Mouse (Mus musculus) hindbrain, embryonic 10.5 days (tissue): Measurements from ENCODE around the gene Cmtm3. TPM values are rescaled to one million over a fixed set of nuclear protein-coding genes. Genes with fewer than 3 reads are reported as not detected.

Experiments
- DNase-seq: peaks from one replicate; pipeline ENCODE4 v3.0.0-alpha.2; 2017; ENCODE audit warnings: low spot score
- H3K27ac ChIP-seq: fragments of 300-500 bp; sonication (generic); 2 replicates; pipeline ENCODE4 v1.5.1; 2016; ENCODE audit warnings: mild to moderate bottlenecking, moderate library complexity
- H3K27me3 ChIP-seq: fragments of 300-500 bp; sonication (generic); 2 replicates; pipeline ENCODE4 v1.6.1; 2016; ENCODE audit warnings: mild to moderate bottlenecking; ENCODE audit not compliant: poor library complexity, insufficient read depth, severe bottlenecking
- H3K36me3 ChIP-seq: fragments of 300-500 bp; sonication (generic); 2 replicates; pipeline ENCODE4 v1.6.1; 2016; ENCODE audit warnings: mild to moderate bottlenecking, moderate library complexity
- H3K4me1 ChIP-seq: fragments of 300-500 bp; sonication (generic); replicated peaks from 2 replicates; pipeline ENCODE4 v1.6.1; 2016; ENCODE audit warnings: mild to moderate bottlenecking
- H3K4me3 ChIP-seq: fragments of 300-500 bp; sonication (generic); 2 replicates; pipeline ENCODE4 v1.5.1; 2016; ENCODE audit warnings: mild to moderate bottlenecking, moderate library complexity
- H3K9me3 ChIP-seq: fragments of 300-500 bp; sonication (generic); 2 replicates; pipeline ENCODE4 v1.6.1; 2016; ENCODE audit warnings: mild to moderate bottlenecking, moderate library complexity
- WGBS: fragments of 180-500 bp; shearing (Covaris S2); methylation state at CpG from one replicate; pipeline ENCODE4 v1.1.7; 2016; 5-methylcytosine and 5-hydroxymethylcytosine counted together
- polyA plus RNA-seq: library from polyadenylated mRNA; unstranded; fragments of >200 nt; fragmentation: Nextera tagmentation; extraction: Ambion mirVana; gene quantifications from 2 replicates; pipeline ENCODE4 v1.2.1, GENCODE M21; 2016

Cmtm3 gene
- polyA plus RNA-seq, 1 experiment from 2014 or later, result 83.1 TPM

DNA sequence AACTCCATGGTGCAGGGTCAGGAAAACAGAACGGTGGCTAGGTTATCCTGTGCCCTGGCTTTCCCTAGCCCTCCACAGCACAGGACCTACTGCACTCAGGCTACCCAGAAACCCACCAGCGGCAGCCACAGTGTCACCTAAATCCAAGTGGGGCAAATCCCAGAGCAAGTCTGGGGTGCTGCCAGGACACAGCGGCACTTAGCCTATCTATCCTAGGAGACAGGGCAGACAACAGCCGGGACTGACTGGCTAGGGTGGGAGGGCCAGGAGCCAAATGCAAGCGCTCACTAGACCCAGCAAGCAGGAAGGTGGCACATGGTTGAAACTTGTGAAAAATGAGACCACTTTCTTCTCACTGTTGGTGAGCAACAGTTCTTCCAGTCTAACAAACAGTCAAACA, 9.8 kb downstream of the Cmtm3 start:
- no peaks in the 10 kb centered on the region for H3K9me3 ChIP-seq
- 91% methylated on average over 5 of the region's 5 CpGs for WGBS
- DNase-seq, result no peak

DNA sequence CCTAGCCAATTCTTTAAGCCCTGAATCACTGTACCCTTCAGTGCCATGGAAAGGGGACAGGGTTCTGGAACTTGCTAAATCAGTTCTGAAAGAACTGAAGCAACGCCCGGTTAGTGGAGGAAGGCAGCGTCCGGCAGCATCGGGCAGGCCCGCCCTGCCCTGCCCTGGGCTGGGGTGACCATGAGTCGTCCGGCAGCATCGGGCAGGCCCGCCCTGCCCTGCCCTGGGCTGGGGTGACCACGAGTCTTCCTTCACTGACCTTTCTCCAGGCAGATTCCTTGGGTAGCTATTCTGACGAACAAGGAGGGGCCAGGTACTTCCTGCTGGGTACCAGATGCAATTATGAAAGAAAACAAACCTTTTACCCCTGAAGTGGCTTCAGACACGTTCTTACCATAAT, 10.8 kb downstream of the Cmtm3 start:
- WGBS, result 80% methylated on average over 13 of the region's 13 CpGs
- Histone ChIP-seq H3K27ac (no peak overlapping the region), H3K9me3 (no peaks in the 10 kb centered on the region), H3K36me3 (peaks cover 49% of the 10 kb centered on the region), H3K4me3 (no peak overlapping the region), H3K4me1 (peaks cover 8% of the 10 kb centered on the region; the same call in 1 of the 2 replicates), H3K27me3 (no peaks in the 10 kb centered on the region)
- no peak for DNase-seq

More for the DNA sequence above, 9.8 kb downstream of the Cmtm3 start:
- Histone ChIP-seq H3K36me3 (peaks cover 46% of the 10 kb centered on the region), H3K4me3 (no peak overlapping the region), H3K27me3 (no peaks in the 10 kb centered on the region), H3K4me1 (peaks cover 12% of the 10 kb centered on the region; the same call in 1 of the 2 replicates), H3K27ac (no peak overlapping the region)

DNA sequence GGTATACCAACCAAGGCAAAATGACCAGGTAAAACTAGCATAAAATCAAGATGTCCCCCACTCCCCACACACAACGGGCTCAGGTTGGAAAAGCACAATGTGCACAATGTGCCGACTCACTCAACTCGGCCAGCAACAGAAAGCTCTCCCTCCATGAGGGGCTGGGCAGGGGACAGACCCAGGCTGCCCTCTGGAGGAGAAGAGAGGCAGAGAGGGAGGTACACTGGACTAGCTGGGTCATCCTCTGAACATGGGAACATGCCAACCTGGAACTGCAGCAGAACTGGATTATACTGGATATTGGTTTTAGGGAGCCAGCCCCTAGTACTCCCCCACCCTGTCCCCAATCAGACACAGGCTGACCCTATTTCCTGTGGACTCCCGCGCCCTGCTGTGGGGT, 14.0 kb downstream of the Cmtm3 start:
- peaks cover 42% of the 10 kb centered on the region for H3K36me3 ChIP-seq
- no peaks in the 10 kb centered on the region for H3K27me3 ChIP-seq
- no peak overlapping the region for H3K27ac ChIP-seq
- no peaks in the 10 kb centered on the region for H3K9me3 ChIP-seq
- H3K4me3 ChIP-seq, result no peak overlapping the region
- DNase-seq, result no peak
- 66% methylated on average over 5 of the region's 5 CpGs for WGBS
- no peaks in the 10 kb centered on the region for H3K4me1 ChIP-seq

DNA sequence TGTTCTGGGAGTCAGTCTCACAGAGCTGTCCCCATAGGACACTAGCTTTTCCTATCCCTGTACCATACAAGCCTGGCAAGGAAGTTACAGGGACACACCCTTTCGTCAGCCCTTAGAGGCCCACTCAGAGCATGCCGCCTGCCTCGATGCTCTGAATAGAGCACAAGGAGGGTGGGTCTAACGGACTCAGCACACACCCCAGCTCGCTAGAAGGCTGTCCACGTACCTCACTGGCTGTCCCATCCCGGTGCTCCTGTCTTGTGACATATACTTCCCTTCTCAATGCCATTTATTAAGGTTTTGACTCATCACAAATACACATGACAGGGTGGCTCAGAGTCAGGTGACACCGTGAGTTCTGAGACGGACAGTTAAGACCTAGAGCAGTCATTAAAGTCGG, 15.3 kb downstream of the Cmtm3 start:
- Histone ChIP-seq H3K4me1 (peaks cover 2% of the 10 kb centered on the region), H3K27ac (no peak overlapping the region), H3K9me3 (no peaks in the 10 kb centered on the region), H3K27me3 (no peaks in the 10 kb centered on the region), H3K36me3 (peaks cover 40% of the 10 kb centered on the region), H3K4me3 (no peak overlapping the region)
- DNase-seq, result no peak
- 95% methylated on average over 10 of the region's 10 CpGs for WGBS

DNA sequence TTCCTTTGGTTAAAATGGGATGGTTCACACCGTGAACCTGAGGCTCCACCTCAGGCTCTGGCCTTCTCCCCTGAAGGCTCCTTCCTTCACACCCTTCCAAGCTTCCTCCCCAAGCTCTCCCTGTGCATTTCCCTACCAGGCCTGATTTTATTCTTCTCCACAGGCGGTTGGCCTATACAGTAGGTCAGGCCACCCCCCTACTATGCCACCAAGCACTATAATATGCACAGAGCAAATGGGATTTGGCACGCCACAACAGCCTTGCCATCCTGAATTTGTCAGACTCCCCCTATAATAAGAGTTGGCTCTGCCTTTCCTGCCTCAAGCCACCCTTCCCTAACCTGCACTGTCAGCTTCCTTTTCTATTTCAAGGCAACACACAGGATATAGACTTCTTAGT, 19.4 kb downstream of the Cmtm3 start:
- Histone ChIP-seq H3K9me3 (no peaks in the 10 kb centered on the region), H3K27ac (no peak overlapping the region), H3K4me1 (peaks cover 11% of the 10 kb centered on the region), H3K36me3 (peaks cover 33% of the 10 kb centered on the region), H3K27me3 (no peaks in the 10 kb centered on the region), H3K4me3 (no peak overlapping the region)
- 84% methylated on average over 3 of the region's 3 CpGs for WGBS
- no peak for DNase-seq

DNA sequence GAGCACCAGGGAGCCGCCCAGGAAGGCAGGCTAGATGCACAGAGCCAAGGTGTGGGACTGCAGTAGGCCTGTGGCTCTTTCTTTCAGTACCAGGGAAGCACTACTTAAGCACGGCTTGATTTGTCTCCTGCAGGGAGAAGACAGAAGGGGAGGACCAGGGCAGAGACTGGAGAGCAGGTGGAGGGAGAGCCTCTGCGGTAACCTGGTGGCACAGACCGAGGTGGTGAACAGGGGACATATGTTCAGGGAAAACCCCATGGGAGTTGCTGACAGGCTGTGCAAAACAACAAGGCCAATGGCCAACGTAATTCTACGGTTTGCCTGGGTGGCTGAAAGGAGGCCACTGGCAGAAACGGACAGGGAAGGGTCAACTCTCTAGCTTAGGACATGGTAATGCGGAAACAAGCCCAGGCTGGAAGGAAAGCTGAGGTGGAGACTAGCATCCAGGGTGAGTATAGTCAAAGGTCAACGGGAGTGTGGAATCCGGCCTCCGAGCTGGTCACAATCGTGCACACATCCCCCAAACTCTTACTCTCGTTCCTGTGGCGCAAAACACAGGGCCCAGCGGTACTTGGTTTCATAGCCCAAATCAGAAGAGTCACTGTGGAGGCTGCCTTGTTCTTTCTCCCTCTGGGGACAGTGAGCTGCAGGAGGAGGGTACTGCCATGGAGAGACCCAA, 20.7 kb downstream of the Cmtm3 start:
- WGBS, result 64% methylated on average over 15 of the region's 15 CpGs
- no peak overlapping the region for H3K4me3 ChIP-seq

DNA sequence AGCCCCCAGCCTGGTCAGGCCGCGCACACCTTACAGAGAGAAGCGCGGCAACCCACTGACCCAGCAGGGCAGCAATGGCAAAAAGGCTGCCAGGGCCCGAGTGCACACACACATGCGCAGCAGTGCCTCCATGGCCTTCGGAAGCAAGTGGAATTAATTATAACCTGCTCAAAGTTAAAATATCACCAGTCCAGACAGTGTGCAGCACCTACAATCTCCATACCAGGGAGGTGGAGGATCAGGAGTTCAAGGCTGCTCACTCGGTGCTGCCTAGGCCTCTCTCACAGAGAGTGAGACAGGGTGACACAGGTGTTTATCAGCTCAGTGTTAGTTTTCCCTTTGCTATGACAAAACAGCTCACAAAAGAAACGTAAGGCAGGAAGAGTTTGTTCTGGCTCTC, 26.5 kb downstream of the Cmtm3 start:
- DNase-seq, result no peak
- no peaks in the 10 kb centered on the region for H3K27me3 ChIP-seq
- H3K4me3 ChIP-seq, result no peak overlapping the region
- H3K36me3 ChIP-seq, result peaks cover 3% of the 10 kb centered on the region; the same call in 1 of the 2 replicates
- WGBS, result 89% methylated on average over 9 of the region's 9 CpGs
- peaks cover 17% of the 10 kb centered on the region for H3K4me1 ChIP-seq
- no peaks in the 10 kb centered on the region for H3K9me3 ChIP-seq
- H3K27ac ChIP-seq, result no peak overlapping the region

More for the DNA sequence above, 20.7 kb downstream of the Cmtm3 start:
- H3K36me3 ChIP-seq, result peaks cover 24% of the 10 kb centered on the region
- H3K27ac ChIP-seq, result peak overlapping the region; percentile 53
- H3K27me3 ChIP-seq, result no peaks in the 10 kb centered on the region
- H3K4me1 ChIP-seq, result peaks cover 11% of the 10 kb centered on the region
- H3K9me3 ChIP-seq, result no peaks in the 10 kb centered on the region
- no peak for DNase-seq

DNA sequence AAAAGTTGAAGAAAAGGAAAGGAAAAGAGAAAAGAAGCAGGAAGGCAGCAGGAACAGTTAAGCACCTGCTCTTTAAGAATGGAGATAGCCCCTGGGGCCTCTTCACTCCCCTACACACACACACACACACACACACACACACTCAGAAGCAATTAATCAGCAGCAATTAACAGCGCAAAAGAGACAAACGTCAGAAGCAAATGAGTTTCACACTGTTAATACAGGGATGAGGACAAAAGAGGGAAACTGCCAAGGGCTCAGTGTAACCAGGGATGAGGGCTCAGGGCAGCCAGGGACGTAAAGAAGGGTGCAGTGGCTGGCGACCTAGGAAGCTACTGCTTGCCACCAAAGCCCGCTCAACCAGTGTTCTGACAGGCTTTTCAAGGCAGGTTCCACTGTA, 28.2 kb downstream of the Cmtm3 start:
- no peaks in the 10 kb centered on the region for H3K27me3 ChIP-seq
- peaks cover 26% of the 10 kb centered on the region for H3K4me1 ChIP-seq
- no peaks in the 10 kb centered on the region for H3K9me3 ChIP-seq
- no peak overlapping the region for H3K4me3 ChIP-seq
- H3K27ac ChIP-seq, result no peak overlapping the region
- WGBS, result 52% methylated on average over 5 of the region's 5 CpGs
- no peak for DNase-seq
- no peaks in the 10 kb centered on the region for H3K36me3 ChIP-seq

DNA sequence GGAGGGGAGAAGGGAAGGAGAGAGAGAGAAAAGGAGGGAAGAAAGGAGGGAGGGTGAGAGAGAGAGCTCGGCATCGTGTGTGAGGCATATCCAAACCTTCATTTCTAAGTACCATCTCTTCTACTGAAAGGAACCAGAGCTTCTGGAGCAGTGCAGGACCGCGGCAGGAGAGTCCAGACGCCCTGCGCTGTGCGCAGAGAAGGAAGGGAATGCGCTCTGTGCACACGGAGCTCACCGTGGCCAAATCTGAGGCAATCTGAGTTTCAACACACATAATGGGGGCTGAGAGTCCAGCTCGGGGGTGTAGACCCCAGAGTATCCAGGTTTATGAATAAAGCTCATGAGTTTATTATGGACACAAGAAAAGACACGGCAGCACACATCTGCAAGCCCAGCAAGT, 30.4 kb downstream of the Cmtm3 start:
- no peak for DNase-seq
- Histone ChIP-seq H3K4me1 (peaks cover 35% of the 10 kb centered on the region), H3K4me3 (no peak overlapping the region), H3K27ac (no peak overlapping the region; the same call in 1 of the 2 replicates), H3K9me3 (no peaks in the 10 kb centered on the region), H3K36me3 (no peaks in the 10 kb centered on the region), H3K27me3 (no peaks in the 10 kb centered on the region)
- WGBS, result 86% methylated on average over 12 of the region's 12 CpGs

DNA sequence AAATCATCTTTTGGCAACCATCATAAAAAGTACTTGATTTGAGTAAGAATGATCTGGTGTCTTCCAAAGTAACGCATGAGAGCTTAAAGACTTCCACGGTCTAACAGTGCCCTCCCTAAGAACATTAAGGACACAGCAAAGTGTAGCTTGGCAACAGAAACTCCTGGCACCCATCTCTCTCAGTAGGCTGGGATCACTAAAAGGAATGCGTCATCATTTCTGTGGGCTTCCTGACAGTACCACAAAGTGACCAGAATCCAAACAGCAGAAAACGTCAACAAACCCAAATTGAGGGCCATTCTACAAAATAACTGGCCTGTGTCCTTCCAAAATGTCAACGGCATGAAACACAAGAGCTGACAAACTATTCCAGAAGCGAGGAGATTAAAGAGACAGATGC, 30.9 kb downstream of the Cmtm3 start:
- no peaks in the 10 kb centered on the region for H3K27me3 ChIP-seq
- peaks cover 40% of the 10 kb centered on the region for H3K4me1 ChIP-seq
- H3K9me3 ChIP-seq, result no peaks in the 10 kb centered on the region
- no peak overlapping the region for H3K27ac ChIP-seq
- DNase-seq, result no peak
- no peaks in the 10 kb centered on the region for H3K36me3 ChIP-seq
- H3K4me3 ChIP-seq, result no peak overlapping the region
- 80% methylated on average over 6 of the region's 6 CpGs for WGBS

DNA sequence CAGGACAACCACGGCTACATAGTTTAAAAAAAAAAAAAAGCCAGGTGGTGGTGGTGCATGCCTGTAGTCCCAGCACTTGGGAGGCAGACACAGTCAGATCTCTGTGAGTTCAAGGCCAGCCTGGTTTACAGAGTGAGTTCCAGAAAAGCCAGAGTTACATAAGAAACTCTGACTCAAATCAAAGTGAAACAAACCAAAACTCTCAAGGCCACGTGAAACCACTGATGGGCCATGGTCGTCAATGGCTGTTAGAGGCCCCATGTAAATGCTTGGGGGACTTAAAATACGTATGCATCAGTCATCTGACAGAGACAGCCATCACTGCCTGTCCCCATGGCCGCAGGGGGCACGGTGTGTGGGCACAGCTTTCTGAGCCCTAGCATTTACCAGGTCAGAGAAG, 31.9 kb downstream of the Cmtm3 start:
- peak overlapping the region; percentile 40; the same call in 1 of the 2 replicates for H3K27ac ChIP-seq
- H3K36me3 ChIP-seq, result no peaks in the 10 kb centered on the region
- H3K27me3 ChIP-seq, result no peaks in the 10 kb centered on the region
- H3K9me3 ChIP-seq, result no peaks in the 10 kb centered on the region
- peaks cover 43% of the 10 kb centered on the region for H3K4me1 ChIP-seq
- H3K4me3 ChIP-seq, result no peak overlapping the region
- no peak for DNase-seq
- 85% methylated on average over 6 of the region's 6 CpGs for WGBS

DNA sequence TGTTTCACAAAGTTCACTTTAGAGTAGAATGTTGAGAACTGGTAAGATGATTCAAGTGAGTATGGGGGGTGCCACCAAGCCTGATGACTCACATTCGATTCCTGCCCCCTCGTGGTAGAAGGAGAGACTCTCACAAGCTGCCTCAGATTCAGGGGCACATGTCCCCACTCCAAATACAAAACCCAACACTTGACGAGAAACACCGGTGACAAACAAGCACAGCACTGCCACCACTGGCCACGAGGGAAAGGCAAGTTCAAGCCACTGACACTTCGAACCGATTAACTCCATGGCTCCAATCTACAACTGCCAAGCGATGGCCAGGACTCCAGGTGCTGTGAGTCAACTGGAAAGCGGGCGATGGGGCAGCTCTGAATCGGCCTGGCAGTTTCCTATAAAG, 34.6 kb downstream of the Cmtm3 start:
- H3K36me3 ChIP-seq, result no peaks in the 10 kb centered on the region
- no peak overlapping the region for H3K27ac ChIP-seq
- no peaks in the 10 kb centered on the region for H3K9me3 ChIP-seq
- peaks cover 46% of the 10 kb centered on the region for H3K4me1 ChIP-seq
- DNase-seq, result no peak
- H3K4me3 ChIP-seq, result no peak overlapping the region
- H3K27me3 ChIP-seq, result no peaks in the 10 kb centered on the region
- WGBS, result 84% methylated on average over 11 of the region's 11 CpGs

DNA sequence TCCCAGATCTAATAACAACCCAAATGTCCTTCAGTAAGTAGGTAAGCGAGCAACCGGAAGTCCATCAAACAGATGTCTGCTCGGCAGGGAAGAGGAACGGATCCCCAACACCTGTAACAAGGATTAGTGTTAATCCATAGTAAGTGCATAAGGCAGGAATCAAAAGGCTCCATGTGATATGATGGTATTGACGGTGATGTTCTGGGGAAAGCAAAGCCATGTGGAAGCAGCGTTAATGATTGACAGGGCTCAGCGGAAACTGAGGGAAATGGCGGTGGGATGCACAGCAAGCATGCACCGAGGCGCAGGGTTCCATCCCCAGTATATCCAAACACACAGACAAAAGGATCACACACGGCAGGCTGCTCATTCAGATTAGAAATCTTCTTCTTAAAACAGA, 35.1 kb downstream of the Cmtm3 start:
- no peaks in the 10 kb centered on the region for H3K36me3 ChIP-seq
- no peak overlapping the region for H3K4me3 ChIP-seq
- no peak for DNase-seq
- no peak overlapping the region for H3K27ac ChIP-seq
- no peaks in the 10 kb centered on the region for H3K9me3 ChIP-seq
- no peaks in the 10 kb centered on the region for H3K27me3 ChIP-seq
- 71% methylated on average over 11 of the region's 11 CpGs for WGBS
- H3K4me1 ChIP-seq, result peaks cover 50% of the 10 kb centered on the region
